ENCODE assay signal across 28 mouse cellular contexts in the genomic region with DNA sequence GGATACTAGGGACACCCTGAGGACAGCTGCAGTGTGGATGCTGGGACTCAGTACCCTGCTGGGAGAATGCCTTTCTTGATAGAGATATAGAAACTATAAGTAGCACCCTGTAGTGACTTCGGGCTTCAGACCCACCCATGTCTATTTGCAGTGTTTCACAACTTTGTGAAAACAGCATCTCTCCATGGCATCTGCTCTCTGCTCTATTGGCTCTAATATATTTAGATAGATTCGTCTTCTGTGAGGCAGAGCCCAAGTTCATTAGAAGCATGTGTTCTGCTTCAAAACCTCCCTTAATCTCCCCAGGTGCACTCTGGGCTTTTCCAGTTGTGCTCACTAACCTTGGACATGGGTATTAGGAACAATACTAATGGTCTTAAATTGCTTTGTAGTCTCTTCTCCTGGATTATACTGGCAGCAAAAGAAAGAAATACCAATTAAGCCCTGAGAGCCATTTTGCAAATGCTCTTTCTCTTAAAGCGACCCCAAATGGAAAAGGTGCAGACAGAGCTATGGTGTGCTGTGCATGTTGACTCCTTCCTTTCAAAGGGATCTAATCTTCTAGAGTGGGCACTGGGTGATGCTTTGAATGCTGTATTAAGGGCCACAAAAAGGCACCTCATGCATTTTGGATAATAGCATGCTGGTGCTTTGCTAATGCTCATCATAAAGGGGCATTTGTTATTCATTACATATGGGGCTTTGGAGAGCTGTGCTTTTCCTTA.
DNase-seq lines count a peak whose midpoint lies in the region; ATAC-seq and TF ChIP-seq lines count a peak whose summit lies in the region.
"Had no signal": no experiment of that assay in that cellular context is flagged by ENCODE, and none has a peak within 500 bp of the region (broad histone marks: within the 10 kb centered on the region; RNA-seq: fewer than 3 reads in every experiment).

No protein-coding gene starts in this region.

- H3K9me3 ChIP-seq in forebrain, embryonic 12.5 days: no peaks in the 10 kb centered on the region
- H3K9me3 ChIP-seq in forebrain, postnatal 0 days (ENCODE audit: low read length): no peaks in the 10 kb centered on the region
- no peaks in the 10 kb centered on the region for H3K9me3 ChIP-seq in heart, embryonic 16.5 days (replicated peaks; ENCODE audit: control insufficient read depth, low read length)
- H3K9me3 ChIP-seq in neural tube, embryonic 14.5 days (ENCODE audit: control insufficient read depth, low read length): no peaks in the 10 kb centered on the region
- no peaks in the 10 kb centered on the region for H3K9me3 ChIP-seq in neural tube, embryonic 15.5 days (replicated peaks)
- H3K9me3 ChIP-seq: embryonic facial prominence, embryonic 10.5 days; embryonic facial prominence, embryonic 15.5 days; G1E; hindbrain, embryonic 10.5 days; hindbrain, embryonic 15.5 days; limb, embryonic 12.5 days; liver, embryonic 13.5 days had no signal

- H3K27ac ChIP-seq in forebrain, embryonic 12.5 days: peak overlapping the region; percentile 38
- no peak overlapping the region for H3K27ac ChIP-seq in forebrain, postnatal 0 days (ENCODE audit: low read depth, low read length)
- H3K27ac ChIP-seq in heart, embryonic 16.5 days (ENCODE audit: low read length): peak overlapping the region; percentile 53; the same call in 1 of the 2 replicates
- H3K27ac ChIP-seq in neural tube, embryonic 14.5 days (ENCODE audit: low read depth, low read length): 0 out of 2 replicates have a peak overlapping the region, but pooled peaks have one; percentile 16
- no peak overlapping the region for H3K27ac ChIP-seq in neural tube, embryonic 15.5 days (replicated peaks)
- H3K27ac ChIP-seq: embryonic facial prominence, embryonic 10.5 days; embryonic facial prominence, embryonic 15.5 days; gastrocnemius, adult 2 months; hindbrain, embryonic 10.5 days; hindbrain, embryonic 15.5 days; limb, embryonic 12.5 days; macrophage had no signal

- WGBS in forebrain, embryonic 12.5 days: 24% methylated on average over 3 of the region's 3 CpGs
- 19% methylated on average over 3 of the region's 3 CpGs for WGBS in forebrain, postnatal 0 days
- 70% methylated on average over 3 of the region's 3 CpGs for WGBS in heart, embryonic 16.5 days
- WGBS in neural tube, embryonic 14.5 days: 57% methylated on average over 3 of the region's 3 CpGs
- WGBS in neural tube, embryonic 15.5 days: 54% methylated on average over 3 of the region's 3 CpGs

- no peak for ATAC-seq in forebrain, embryonic 12.5 days (ENCODE audit: low FRiP score)
- ATAC-seq in forebrain, postnatal 0 days: no peak; the same call in 1 of the 2 replicates
- ATAC-seq in heart, embryonic 16.5 days (replicated peaks; ENCODE audit: extremely low read depth, insufficient read depth, low FRiP score): no peak
- no peak for ATAC-seq in neural tube, embryonic 14.5 days (ENCODE audit: low read depth)
- no peak for ATAC-seq in neural tube, embryonic 15.5 days (ENCODE audit: low FRiP score)
- ATAC-seq: inflammation-experienced regulatory T-cells, adult 6 months had no signal

- DNase-seq in forebrain, postnatal 0 days: no peak
- no peak for DNase-seq in heart, postnatal 14 days
- no peak for DNase-seq in left cerebral cortex, postnatal 10 days (ENCODE audit: extremely low spot score in 1 of 2, low spot score in 2 of 2)
- no peak for DNase-seq in urinary bladder, adult 2 months (ENCODE audit: low spot score)
- DNase-seq: adrenal gland, adult 8-10 months; cerebellum, adult 8-10 months; cerebellum, postnatal 25 days; gastrocnemius, adult 2 months; gastrocnemius, postnatal 36 days; kidney, adult 11 months; kidney, postnatal 14 days; layer of hippocampus, adult 9-11 months; liver, embryonic 13.5 days; lung, adult 2 months; lung, postnatal 10 days; thymus, postnatal 4 days had no signal

- no peak overlapping the region for H3K9ac ChIP-seq in forebrain, embryonic 12.5 days
- no peak overlapping the region for H3K9ac ChIP-seq in forebrain, postnatal 0 days
- H3K9ac ChIP-seq in heart, embryonic 16.5 days (ENCODE audit: low read length): no peak overlapping the region
- H3K9ac ChIP-seq in neural tube, embryonic 14.5 days (replicated peaks; ENCODE audit: low read depth, low read length): no peak overlapping the region
- H3K9ac ChIP-seq in neural tube, embryonic 15.5 days (replicated peaks): no peak overlapping the region
- H3K9ac ChIP-seq: embryonic facial prominence, embryonic 15.5 days; hindbrain, embryonic 15.5 days; limb, embryonic 12.5 days; liver, embryonic 13.5 days had no signal

- H3K4me3 ChIP-seq in forebrain, embryonic 12.5 days (replicated peaks): no peak overlapping the region
- H3K4me3 ChIP-seq in forebrain, postnatal 0 days (ENCODE audit: low read depth, low read length): no peak overlapping the region
- no peak overlapping the region for H3K4me3 ChIP-seq in heart, embryonic 16.5 days (ENCODE audit: low read length)
- no peak overlapping the region for H3K4me3 ChIP-seq in neural tube, embryonic 14.5 days (ENCODE audit: low read depth, low read length)
- H3K4me3 ChIP-seq in neural tube, embryonic 15.5 days (replicated peaks): no peak overlapping the region
- H3K4me3 ChIP-seq: embryonic facial prominence, embryonic 10.5 days; embryonic facial prominence, embryonic 15.5 days; gastrocnemius, adult 2 months; hindbrain, embryonic 10.5 days; hindbrain, embryonic 15.5 days; limb, embryonic 12.5 days; liver, embryonic 13.5 days had no signal

- no peaks in the 10 kb centered on the region for H3K36me3 ChIP-seq in forebrain, embryonic 12.5 days (replicated peaks)
- no peaks in the 10 kb centered on the region for H3K36me3 ChIP-seq in forebrain, postnatal 0 days (ENCODE audit: insufficient read depth)
- no peaks in the 10 kb centered on the region for H3K36me3 ChIP-seq in heart, embryonic 16.5 days (ENCODE audit: control insufficient read depth, insufficient read depth)
- H3K36me3 ChIP-seq in neural tube, embryonic 14.5 days (ENCODE audit: control insufficient read depth, insufficient read depth, low read length): no peaks in the 10 kb centered on the region
- no peaks in the 10 kb centered on the region for H3K36me3 ChIP-seq in neural tube, embryonic 15.5 days
- H3K36me3 ChIP-seq: embryonic facial prominence, embryonic 10.5 days; embryonic facial prominence, embryonic 15.5 days; G1E; hindbrain, embryonic 10.5 days; hindbrain, embryonic 15.5 days; limb, embryonic 12.5 days; liver, embryonic 13.5 days had no signal

- TF ChIP-seq CTCF in forebrain, postnatal 0 days (IDR thresholded peaks at IDR 0.05; ENCODE audit: low read depth): no peak

- H3K27me3 ChIP-seq in forebrain, embryonic 12.5 days: peaks cover 13% of the 10 kb centered on the region; the same call in 1 of the 2 replicates
- H3K27me3 ChIP-seq in forebrain, postnatal 0 days (ENCODE audit: insufficient read depth, low read length): no peaks in the 10 kb centered on the region
- no peaks in the 10 kb centered on the region for H3K27me3 ChIP-seq in heart, embryonic 16.5 days (ENCODE audit: control insufficient read depth, insufficient read depth, low read length)
- no peaks in the 10 kb centered on the region for H3K27me3 ChIP-seq in neural tube, embryonic 14.5 days (ENCODE audit: control insufficient read depth, insufficient read depth, low read length)
- H3K27me3 ChIP-seq in neural tube, embryonic 15.5 days (replicated peaks): no peaks in the 10 kb centered on the region
- H3K27me3 ChIP-seq: embryonic facial prominence, embryonic 15.5 days; hindbrain, embryonic 15.5 days; limb, embryonic 12.5 days; liver, embryonic 13.5 days had no signal

- intact Hi-C loops in heart, postnatal 14 days (cut with DNase I): loop anchor here (5.0 kb wide), 1 partner anchor 35 kb away; no protein-coding TSS in a partner anchor
- intact Hi-C loops in left cerebral cortex, postnatal 10 days (cut with DNase I): no loop called here

- peaks cover 36% of the 10 kb centered on the region for H3K4me1 ChIP-seq in forebrain, embryonic 12.5 days
- no peaks in the 10 kb centered on the region for H3K4me1 ChIP-seq in forebrain, postnatal 0 days (ENCODE audit: insufficient read depth)
- H3K4me1 ChIP-seq in heart, embryonic 16.5 days (ENCODE audit: control insufficient read depth, insufficient read depth, low read length): peaks cover 18% of the 10 kb centered on the region
- peaks cover 7% of the 10 kb centered on the region; the same call in 1 of the 2 replicates for H3K4me1 ChIP-seq in neural tube, embryonic 14.5 days (ENCODE audit: control insufficient read depth, insufficient read depth, low read length)
- H3K4me1 ChIP-seq in neural tube, embryonic 15.5 days: peaks cover 7% of the 10 kb centered on the region; the same call in 1 of the 2 replicates
- H3K4me1 ChIP-seq: embryonic facial prominence, embryonic 15.5 days; limb, embryonic 12.5 days had no signal

- H3K4me2 ChIP-seq in forebrain, embryonic 12.5 days: no peak overlapping the region
- no peak overlapping the region for H3K4me2 ChIP-seq in forebrain, postnatal 0 days (ENCODE audit: low read depth)
- H3K4me2 ChIP-seq in heart, embryonic 16.5 days (ENCODE audit: low read depth, low read length): no peak overlapping the region
- no peak overlapping the region for H3K4me2 ChIP-seq in neural tube, embryonic 14.5 days (ENCODE audit: low read depth, low read length)
- no peak overlapping the region for H3K4me2 ChIP-seq in neural tube, embryonic 15.5 days
- H3K4me2 ChIP-seq: embryonic facial prominence, embryonic 15.5 days; hindbrain, embryonic 15.5 days; limb, embryonic 12.5 days; liver, embryonic 13.5 days had no signal

Comparison
In these comparisons a context has a peak if more than half of its experiments do, and no peak if none do; other contexts are left out.
1. H3K27ac ChIP-seq: peak in forebrain, embryonic 12.5 days (single experiment), heart, embryonic 16.5 days (single experiment) and neural tube, embryonic 14.5 days (single experiment); none in forebrain, postnatal 0 days (single experiment) and neural tube, embryonic 15.5 days (single experiment).